Mouse (Mus musculus) megakaryocyte, adult 5-6 weeks (primary cell): ENCODE data around the gene Tac1. TPM values are rescaled to one million over a fixed set of nuclear protein-coding genes. Genes with fewer than 3 reads are reported as not detected.
"Not testable (repeated sequence)": the region's sequence is repeated elsewhere in the genome, so short reads cannot be mapped to it uniquely, and the experiment has no call there.

Experiments used
- ATAC-seq: 2 replicates; pipeline ENCODE4 v1.8.0; 2016; ENCODE audit warnings: mild to moderate bottlenecking, inconsistent platforms; ENCODE audit not compliant: poor library complexity, severe bottlenecking
- total RNA-seq, 2 experiments: library from RNA; stranded (forward) in 1 of 2; stranded (reverse) in 1 of 2; fragments of 153-499, 151-499 nt in 1 of 2; fragments of 221-1000, 200-1000 nt in 1 of 2; gene quantifications; 2 replicates each; pipeline versions ENCODE4 v1.2.3 to v1.2.4; 2015 to 2017

Gene Tac1
- total RNA-seq (2015) (not detected in 2 replicates), total RNA-seq (2017) (not detected in 2 replicates)

DNA sequence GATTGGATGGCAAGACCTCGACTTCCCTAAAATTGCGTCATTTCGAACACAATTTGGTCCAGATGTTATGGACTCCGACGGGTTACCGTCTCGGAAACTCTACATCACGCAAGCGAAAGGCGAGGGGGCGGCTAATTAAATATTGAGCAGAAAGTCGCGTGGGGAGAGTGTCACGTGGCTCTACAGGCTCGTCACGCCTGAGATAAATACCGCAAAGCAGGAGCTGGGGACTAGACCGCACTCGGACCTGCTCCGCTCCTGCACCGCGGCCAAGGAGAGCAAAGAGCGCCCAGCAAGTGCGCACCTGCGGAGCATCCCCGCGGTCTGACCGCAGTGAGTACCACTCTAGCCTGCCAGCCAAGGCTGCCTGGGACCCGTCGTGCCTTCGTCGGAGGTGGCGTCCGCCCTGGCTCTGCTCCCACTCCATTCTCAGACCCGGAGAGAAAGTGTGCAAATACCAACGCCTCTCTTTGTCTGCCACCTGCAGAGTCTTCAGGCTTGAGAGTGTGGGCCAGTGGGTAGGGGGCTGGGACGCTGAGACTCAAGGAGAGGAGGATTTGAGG, at the start of gene Tac1:
Tac1 (plus strand) TSS at position 51 of the 563 bp plus-strand sequence.
- ATAC-seq: no peak

GRCm38 (mm10) chr6:7543511-7543910, 11.2 kb upstream of the Tac1 start:
- ATAC-seq: not testable (repeated sequence)

DNA sequence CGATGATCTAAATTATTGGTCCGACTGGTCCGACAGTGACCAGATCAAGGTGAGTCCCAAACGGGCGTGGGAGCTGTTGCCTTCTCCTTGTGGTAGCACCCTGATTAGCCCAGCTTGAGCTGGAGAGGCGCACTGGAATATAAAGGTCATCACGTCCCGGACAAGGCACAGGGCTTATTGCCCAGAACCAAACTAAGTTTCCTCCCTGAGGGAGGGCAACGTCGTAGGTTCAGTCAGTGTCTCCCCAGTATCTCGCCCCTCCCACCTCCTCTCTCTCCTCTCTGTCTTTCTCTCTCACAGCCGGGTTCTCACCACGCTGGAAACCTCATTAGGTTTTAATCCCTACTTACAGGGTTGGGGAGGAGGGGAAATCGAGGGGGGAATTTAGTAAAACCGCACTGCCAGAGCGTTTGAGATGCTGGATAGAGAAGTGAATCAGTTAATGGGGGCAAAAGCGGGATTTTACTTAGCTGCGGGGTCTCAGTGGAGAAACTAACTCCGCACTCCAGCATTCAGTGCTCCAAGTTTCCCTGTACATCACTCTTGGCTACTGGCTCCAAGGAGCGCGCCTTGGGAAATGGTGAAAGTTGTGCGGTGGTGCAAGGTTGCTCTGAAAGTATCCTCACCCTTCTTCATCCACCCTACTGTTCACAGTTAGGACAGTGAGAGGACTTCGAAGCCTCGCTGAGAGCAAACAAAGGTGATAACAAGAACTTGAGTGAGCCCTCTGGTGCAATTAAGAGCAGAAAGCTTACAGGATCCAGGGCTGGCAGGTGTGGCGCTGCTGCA, 1.2 kb downstream of the Tac1 start:
- ATAC-seq: no peak

DNA sequence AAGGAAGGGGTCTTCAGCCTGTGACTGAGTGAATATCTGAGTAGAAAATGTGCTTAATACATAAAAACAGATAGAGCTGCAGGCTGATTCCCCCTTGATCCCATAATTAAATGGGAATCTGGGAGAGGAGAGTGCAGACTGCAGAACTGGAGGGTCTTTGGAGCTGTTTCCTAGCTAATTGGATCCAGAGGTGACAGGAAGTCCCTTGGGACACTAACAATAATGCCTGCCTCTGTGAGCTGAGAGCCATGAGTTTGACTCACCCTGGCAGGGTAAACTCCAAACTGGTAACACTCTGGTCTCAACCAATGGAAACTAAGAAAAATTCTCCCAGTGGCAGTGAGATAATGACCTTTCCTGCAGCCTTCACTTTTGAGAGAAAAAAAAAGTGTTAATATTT, 3.5 kb downstream of the Tac1 start:
- ATAC-seq: no peak

DNA sequence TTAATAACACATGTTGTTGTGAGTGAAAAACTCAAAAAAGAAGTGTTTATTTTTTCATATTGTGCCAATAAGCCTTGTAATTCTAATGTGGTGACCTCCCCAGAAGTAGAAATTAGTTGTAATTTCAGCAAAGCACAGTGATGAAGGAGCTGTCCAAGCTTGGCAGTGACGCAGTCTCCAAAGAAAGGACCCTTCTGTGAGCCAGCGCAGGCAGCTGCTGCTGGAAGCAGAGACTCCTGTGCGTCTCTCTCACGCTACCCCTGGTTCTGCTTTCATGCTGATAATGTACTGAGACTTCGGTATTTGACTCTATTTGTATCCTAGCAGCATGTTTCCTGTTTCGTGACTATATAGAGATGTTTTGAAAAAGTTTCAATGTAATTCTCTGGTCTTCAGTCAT, 7.8 kb downstream of the Tac1 start:
- ATAC-seq: no peak

DNA sequence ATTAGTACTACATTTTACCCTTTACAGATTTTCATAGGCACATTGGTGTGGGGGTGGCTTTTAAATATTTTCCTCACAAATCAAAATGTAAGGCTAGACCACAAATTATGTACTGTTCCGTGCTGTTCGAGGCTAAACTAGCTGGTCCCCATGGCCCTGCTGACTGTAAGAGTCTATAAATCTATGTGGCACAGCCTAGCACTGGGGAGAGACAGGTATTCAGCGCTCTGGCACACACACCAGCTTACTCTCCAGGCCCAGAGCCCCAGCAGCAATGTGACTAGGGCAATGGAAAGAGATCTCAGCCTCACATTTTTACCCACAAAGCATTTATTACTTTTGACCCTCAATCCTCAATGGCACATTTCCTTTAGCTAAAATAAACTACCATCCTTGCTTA, 9.9 kb downstream of the Tac1 start:
- no peak for ATAC-seq

DNA sequence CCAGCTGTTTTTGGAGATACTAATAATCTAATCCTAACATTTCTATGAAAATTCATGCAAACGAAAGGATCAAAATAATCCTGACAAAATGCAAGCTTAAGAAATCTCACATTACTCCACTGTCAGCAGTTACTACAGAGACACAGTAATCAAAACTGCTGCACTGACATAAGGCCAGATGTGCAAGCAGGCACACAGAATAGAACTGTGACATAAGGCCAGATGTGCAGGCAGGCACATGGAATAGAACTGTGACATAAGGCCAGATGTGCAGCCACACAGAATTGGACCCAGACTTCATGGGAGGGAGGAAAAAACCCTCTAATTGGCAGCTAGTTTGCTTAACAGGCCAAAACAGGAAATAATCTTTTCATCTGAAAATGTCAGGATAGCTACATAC, 16.5 kb downstream of the Tac1 start:
- no peak for ATAC-seq

DNA sequence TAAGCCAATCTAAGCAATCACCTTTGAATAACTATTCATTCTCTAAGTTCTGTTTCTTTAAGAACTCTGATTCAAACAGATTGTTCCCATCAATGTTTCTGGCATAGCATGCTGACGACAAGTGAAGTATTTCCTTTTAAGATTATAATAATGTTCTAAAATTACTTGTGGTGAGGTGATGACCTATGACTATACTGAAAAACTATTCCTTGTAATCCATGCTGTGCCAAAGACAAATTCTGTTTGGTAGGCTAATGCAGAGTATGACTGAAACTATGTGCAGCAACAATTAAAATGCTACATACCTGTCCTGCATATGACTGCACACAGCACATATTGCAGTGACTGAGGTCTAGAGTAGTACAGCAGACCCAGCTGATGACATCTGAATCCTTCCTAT, 23.4 kb downstream of the Tac1 start:
- no peak for ATAC-seq

DNA sequence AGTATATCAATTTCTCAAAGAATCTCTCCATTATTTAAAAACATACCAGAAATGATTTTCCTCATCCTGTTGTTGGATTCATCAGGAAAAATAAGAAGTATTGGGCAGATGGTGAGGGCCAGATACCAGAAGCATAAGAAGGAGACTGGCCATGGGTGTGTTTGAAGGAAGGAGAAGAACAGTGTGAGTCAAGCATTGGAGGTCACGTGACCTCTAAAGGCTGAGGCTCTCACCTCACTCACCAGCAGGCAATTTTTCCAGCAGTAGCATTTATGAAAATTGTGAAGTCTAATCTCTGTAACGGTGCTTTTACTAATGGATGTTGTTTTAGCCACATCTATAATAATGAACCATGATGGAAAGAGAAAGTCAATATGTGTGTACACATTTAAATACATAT, 39.8 kb downstream of the Tac1 start:
- ATAC-seq: no peak

GRCm38 (mm10) chr6:7598416-7598815, 43.7 kb downstream of the Tac1 start:
- no peak for ATAC-seq

DNA sequence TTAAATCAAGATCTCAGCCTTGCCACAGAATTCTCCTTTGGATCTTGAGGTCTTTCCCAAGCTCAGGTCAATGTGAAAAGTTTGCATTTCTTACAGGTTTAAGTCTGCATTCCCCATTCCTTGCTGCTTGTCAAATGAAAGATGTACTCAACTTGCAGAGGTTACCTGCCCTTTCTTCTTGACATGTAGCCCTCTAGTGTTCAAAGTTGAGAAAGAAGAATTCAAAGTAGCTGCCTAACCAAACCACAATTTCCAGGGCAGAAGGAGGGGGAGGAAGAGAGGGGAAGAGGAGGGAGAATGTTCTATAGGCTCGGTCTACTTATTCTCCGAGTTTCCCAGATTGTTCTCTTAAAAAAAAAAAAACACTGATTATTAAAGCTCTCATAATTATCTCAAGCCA, 45.5 kb downstream of the Tac1 start:
- no peak for ATAC-seq

GRCm38 (mm10) chr6:7601353-7602094, 46.8 kb downstream of the Tac1 start:
- no peak for ATAC-seq

GRCm38 (mm10) chr6:7613676-7614075, 59.0 kb downstream of the Tac1 start:
- ATAC-seq: not testable (repeated sequence)

Other genes starting within 250 kb of the Tac1 start
- gene Asns, start 138.4 kb downstream of the Tac1 start, total RNA-seq (2015): 11.4 and 14.0 TPM in 2 replicates
- gene Asns, start 138.4 kb downstream of the Tac1 start, total RNA-seq (2017): 5.4 and 10.7 TPM in 2 replicates